Mouse (Mus musculus): ENCODE measurements around the gene Dzip1. TPM values are rescaled to one million over a fixed set of nuclear protein-coding genes. Genes with fewer than 3 reads are reported as not detected.

The Dzip1 gene
- polyA plus RNA-seq, 1 experiment from 2014 or later: 31.4 TPM

GRCm38 (mm10) chr14:118931181-118931580 is 5.9 kb upstream of the Dzip1 start:
- 92% methylated on average over 1 of the region's 2 CpGs for WGBS
- Histone ChIP-seq H3K4me2 (ENCODE audit: low read depth) (no peak overlapping the region), H3K36me3 (ENCODE audit: control insufficient read depth, insufficient read depth, low read length) (no peaks in the 10 kb centered on the region), H3K27me3 (ENCODE audit: control insufficient read depth, insufficient read depth, low read length) (no peaks in the 10 kb centered on the region), H3K27ac (ENCODE audit: low read depth, low read length) (no peak overlapping the region), H3K9ac (ENCODE audit: low read length) (no peak overlapping the region), H3K4me1 (ENCODE audit: control insufficient read depth, insufficient read depth, low read length) (no peaks in the 10 kb centered on the region), H3K4me3 (ENCODE audit: low read depth, low read length) (no peak overlapping the region), H3K9me3 (ENCODE audit: control insufficient read depth, low read length) (no peaks in the 10 kb centered on the region)
- DNase-seq (ENCODE audit: low spot score): no peak
- no peak for ATAC-seq (ENCODE audit: insufficient read depth, low FRiP score, low TSS enrichment)

GRCm38 (mm10) chr14:118930777-118931176 is 5.5 kb upstream of the Dzip1 start:
- no peak for DNase-seq (ENCODE audit: low spot score)
- WGBS: 84% methylated on average over 2 of the region's 2 CpGs
- H3K9ac ChIP-seq (ENCODE audit: low read length): no peak overlapping the region

GRCm38 (mm10) chr14:118929779-118930178 is 4.5 kb upstream of the Dzip1 start:
- no peak overlapping the region for H3K27ac ChIP-seq (ENCODE audit: low read depth, low read length)
- no peak overlapping the region for H3K4me2 ChIP-seq (ENCODE audit: low read depth)
- ATAC-seq (ENCODE audit: insufficient read depth, low FRiP score, low TSS enrichment) (no peak), DNase-seq (ENCODE audit: low spot score) (no peak)
- WGBS: 91% methylated on average over 2 of the region's 2 CpGs
- H3K9ac ChIP-seq (ENCODE audit: low read length): no peak overlapping the region
- no peaks in the 10 kb centered on the region for H3K9me3 ChIP-seq (ENCODE audit: control insufficient read depth, low read length)
- no peak overlapping the region for H3K4me3 ChIP-seq (ENCODE audit: low read depth, low read length)
- H3K27me3 ChIP-seq (ENCODE audit: control insufficient read depth, insufficient read depth, low read length): no peaks in the 10 kb centered on the region
- H3K4me1 ChIP-seq (ENCODE audit: control insufficient read depth, insufficient read depth, low read length): no peaks in the 10 kb centered on the region
- H3K36me3 ChIP-seq (ENCODE audit: control insufficient read depth, insufficient read depth, low read length): no peaks in the 10 kb centered on the region

More at GRCm38 (mm10) chr14:118930777-118931176, 5.5 kb upstream of the Dzip1 start:
- no peaks in the 10 kb centered on the region for H3K9me3 ChIP-seq (ENCODE audit: control insufficient read depth, low read length)
- H3K4me2 ChIP-seq (ENCODE audit: low read depth): no peak overlapping the region
- no peaks in the 10 kb centered on the region for H3K27me3 ChIP-seq (ENCODE audit: control insufficient read depth, insufficient read depth, low read length)
- ATAC-seq (ENCODE audit: insufficient read depth, low FRiP score, low TSS enrichment): peak; percentile 37; the same call in 1 of the 2 replicates
- H3K36me3 ChIP-seq (ENCODE audit: control insufficient read depth, insufficient read depth, low read length): no peaks in the 10 kb centered on the region
- H3K4me1 ChIP-seq (ENCODE audit: control insufficient read depth, insufficient read depth, low read length): no peaks in the 10 kb centered on the region
- H3K4me3 ChIP-seq (ENCODE audit: low read depth, low read length): no peak overlapping the region
- H3K27ac ChIP-seq (ENCODE audit: low read depth, low read length): no peak overlapping the region

- Histone ChIP-seq H3K4me3 (ENCODE audit: low read depth, low read length) (no peak overlapping the region), H3K9ac (ENCODE audit: low read length) (no peak overlapping the region), H3K9me3 (ENCODE audit: control insufficient read depth, low read length) (no peaks in the 10 kb centered on the region), H3K36me3 (ENCODE audit: control insufficient read depth, insufficient read depth, low read length) (no peaks in the 10 kb centered on the region), H3K4me2 (ENCODE audit: low read depth) (no peak overlapping the region), H3K27me3 (ENCODE audit: control insufficient read depth, insufficient read depth, low read length) (no peaks in the 10 kb centered on the region), H3K27ac (ENCODE audit: low read depth, low read length) (no peak overlapping the region), H3K4me1 (ENCODE audit: control insufficient read depth, insufficient read depth, low read length) (no peaks in the 10 kb centered on the region)
- WGBS: 80% methylated on average over 3 of the region's 3 CpGs
- no peak for DNase-seq (ENCODE audit: low spot score)
- ATAC-seq (ENCODE audit: insufficient read depth, low FRiP score, low TSS enrichment): no peak
Observed at GRCm38 (mm10) chr14:118928565-118928964, 3.3 kb upstream of the Dzip1 start.

GRCm38 (mm10) chr14:118922667-118923184 is 2.5 kb downstream of the Dzip1 start:
- DNase-seq (ENCODE audit: low spot score) (peak; percentile 64), ATAC-seq (ENCODE audit: insufficient read depth, low FRiP score, low TSS enrichment) (peak; percentile 27)
- Histone ChIP-seq H3K4me3 (ENCODE audit: low read depth, low read length) (peak overlapping the region; percentile 34), H3K9ac (ENCODE audit: low read length) (peak overlapping the region; percentile 54), H3K4me1 (ENCODE audit: control insufficient read depth, insufficient read depth, low read length) (peaks cover 13% of the 10 kb centered on the region), H3K36me3 (ENCODE audit: control insufficient read depth, insufficient read depth, low read length) (no peaks in the 10 kb centered on the region), H3K27me3 (ENCODE audit: control insufficient read depth, insufficient read depth, low read length) (peaks cover 5% of the 10 kb centered on the region; the same call in 1 of the 2 replicates), H3K27ac (ENCODE audit: low read depth, low read length) (no peak overlapping the region), H3K4me2 (ENCODE audit: low read depth) (peak overlapping the region; percentile 81), H3K9me3 (ENCODE audit: control insufficient read depth, low read length) (no peaks in the 10 kb centered on the region)
- WGBS: 1% methylated on average over 42 of the region's 47 CpGs

- ATAC-seq (ENCODE audit: insufficient read depth, low FRiP score, low TSS enrichment) (no peak), DNase-seq (ENCODE audit: low spot score) (peak; percentile 24)
- 19% methylated on average over 22 of the region's 22 CpGs for WGBS
- H3K4me3 ChIP-seq (ENCODE audit: low read depth, low read length): peak overlapping the region; percentile 34
- H3K27me3 ChIP-seq (ENCODE audit: control insufficient read depth, insufficient read depth, low read length): peaks cover 5% of the 10 kb centered on the region; the same call in 1 of the 2 replicates
- H3K9me3 ChIP-seq (ENCODE audit: control insufficient read depth, low read length): no peaks in the 10 kb centered on the region
- H3K4me1 ChIP-seq (ENCODE audit: control insufficient read depth, insufficient read depth, low read length): peaks cover 13% of the 10 kb centered on the region
- no peaks in the 10 kb centered on the region for H3K36me3 ChIP-seq (ENCODE audit: control insufficient read depth, insufficient read depth, low read length)
- no peak overlapping the region for H3K27ac ChIP-seq (ENCODE audit: low read depth, low read length)
- peak overlapping the region; percentile 54 for H3K9ac ChIP-seq (ENCODE audit: low read length)
- peak overlapping the region; percentile 81 for H3K4me2 ChIP-seq (ENCODE audit: low read depth)
Observed at GRCm38 (mm10) chr14:118922251-118922650, 3.0 kb downstream of the Dzip1 start.

- peaks cover 13% of the 10 kb centered on the region for H3K4me1 ChIP-seq (ENCODE audit: control insufficient read depth, insufficient read depth, low read length)
- 56% methylated on average over 7 of the region's 7 CpGs for WGBS
- DNase-seq (ENCODE audit: low spot score): no peak
- H3K27me3 ChIP-seq (ENCODE audit: control insufficient read depth, insufficient read depth, low read length): peaks cover 5% of the 10 kb centered on the region; the same call in 1 of the 2 replicates
- H3K27ac ChIP-seq (ENCODE audit: low read depth, low read length): no peak overlapping the region
- no peak overlapping the region for H3K4me2 ChIP-seq (ENCODE audit: low read depth)
- no peaks in the 10 kb centered on the region for H3K9me3 ChIP-seq (ENCODE audit: control insufficient read depth, low read length)
- no peak overlapping the region for H3K4me3 ChIP-seq (ENCODE audit: low read depth, low read length)
- no peaks in the 10 kb centered on the region for H3K36me3 ChIP-seq (ENCODE audit: control insufficient read depth, insufficient read depth, low read length)
- no peak overlapping the region for H3K9ac ChIP-seq (ENCODE audit: low read length)
- no peak for ATAC-seq (ENCODE audit: insufficient read depth, low FRiP score, low TSS enrichment)
Observed at GRCm38 (mm10) chr14:118920654-118921053, 4.6 kb downstream of the Dzip1 start.

GRCm38 (mm10) chr14:118919025-118919424 is 6.2 kb downstream of the Dzip1 start:
- no peak overlapping the region for H3K27ac ChIP-seq (ENCODE audit: low read depth, low read length)
- no peak overlapping the region for H3K9ac ChIP-seq (ENCODE audit: low read length)
- 69% methylated on average over 8 of the region's 8 CpGs for WGBS
- H3K36me3 ChIP-seq (ENCODE audit: control insufficient read depth, insufficient read depth, low read length): no peaks in the 10 kb centered on the region
- no peak for DNase-seq (ENCODE audit: low spot score)
- H3K9me3 ChIP-seq (ENCODE audit: control insufficient read depth, low read length): no peaks in the 10 kb centered on the region
- H3K4me3 ChIP-seq (ENCODE audit: low read depth, low read length): no peak overlapping the region
- peaks cover 13% of the 10 kb centered on the region for H3K4me1 ChIP-seq (ENCODE audit: control insufficient read depth, insufficient read depth, low read length)
- H3K4me2 ChIP-seq (ENCODE audit: low read depth): no peak overlapping the region
- ATAC-seq (ENCODE audit: insufficient read depth, low FRiP score, low TSS enrichment): no peak
- peaks cover 5% of the 10 kb centered on the region; the same call in 1 of the 2 replicates for H3K27me3 ChIP-seq (ENCODE audit: control insufficient read depth, insufficient read depth, low read length)

GRCm38 (mm10) chr14:118913651-118914050 is 11.6 kb downstream of the Dzip1 start:
- no peak overlapping the region for H3K4me3 ChIP-seq (ENCODE audit: low read depth, low read length)
- 75% methylated on average over 5 of the region's 5 CpGs for WGBS
- H3K9ac ChIP-seq (ENCODE audit: low read length): no peak overlapping the region
- H3K36me3 ChIP-seq (ENCODE audit: control insufficient read depth, insufficient read depth, low read length): peaks cover 4% of the 10 kb centered on the region; the same call in 1 of the 2 replicates
- DNase-seq (ENCODE audit: low spot score): no peak
- no peak overlapping the region for H3K4me2 ChIP-seq (ENCODE audit: low read depth)
- no peaks in the 10 kb centered on the region for H3K27me3 ChIP-seq (ENCODE audit: control insufficient read depth, insufficient read depth, low read length)
- H3K9me3 ChIP-seq (ENCODE audit: control insufficient read depth, low read length): no peaks in the 10 kb centered on the region
- H3K4me1 ChIP-seq (ENCODE audit: control insufficient read depth, insufficient read depth, low read length): no peaks in the 10 kb centered on the region
- ATAC-seq (ENCODE audit: insufficient read depth, low FRiP score, low TSS enrichment): no peak
- no peak overlapping the region for H3K27ac ChIP-seq (ENCODE audit: low read depth, low read length)
